Mouse (Mus musculus) kidney, postnatal 25 days (tissue): ENCODE data around the gene 4930412O13Rik.

ENCODE experiments used
- DNase-seq, 2 experiments: peaks; one replicate each; pipeline ENCODE4 v3.0.0; 2021; ENCODE audit warnings: mixed read lengths in 2 of 2

4930412O13Rik gene

DNA sequence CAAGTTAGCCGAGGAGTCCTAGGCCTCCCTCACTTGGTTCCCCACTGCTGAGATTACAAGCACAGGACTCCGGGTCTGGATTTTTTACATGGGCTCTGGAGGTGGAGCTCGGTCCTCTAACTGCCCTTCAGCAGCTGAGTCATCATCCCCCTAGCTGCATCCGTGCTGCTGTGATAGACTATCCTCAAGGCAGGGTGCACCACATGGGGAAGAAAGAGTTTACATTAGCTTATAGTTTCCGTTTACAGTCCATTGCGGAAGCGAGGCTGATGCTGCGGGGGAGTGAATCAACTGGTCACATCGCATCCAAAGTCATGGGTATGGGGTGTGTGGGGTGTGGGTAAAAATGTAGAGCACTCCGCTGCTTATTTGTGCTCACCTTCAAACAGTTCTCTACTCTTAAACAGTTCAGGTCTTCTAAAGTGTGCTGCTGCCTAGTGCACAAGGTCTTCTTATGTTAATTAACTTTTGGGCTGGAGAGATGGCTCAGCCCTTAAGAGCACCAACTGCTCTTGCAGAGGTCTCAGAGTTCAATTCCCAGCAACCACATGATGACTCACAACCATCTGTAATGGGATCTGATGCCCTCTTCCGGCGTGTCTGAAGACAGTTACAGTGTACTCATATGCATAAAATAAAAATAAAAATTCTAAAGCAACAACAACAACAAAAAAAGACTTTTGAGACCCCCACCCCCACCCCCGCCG is 23.0 kb downstream of the 4930412O13Rik start:
- DNase-seq: no peak

DNA sequence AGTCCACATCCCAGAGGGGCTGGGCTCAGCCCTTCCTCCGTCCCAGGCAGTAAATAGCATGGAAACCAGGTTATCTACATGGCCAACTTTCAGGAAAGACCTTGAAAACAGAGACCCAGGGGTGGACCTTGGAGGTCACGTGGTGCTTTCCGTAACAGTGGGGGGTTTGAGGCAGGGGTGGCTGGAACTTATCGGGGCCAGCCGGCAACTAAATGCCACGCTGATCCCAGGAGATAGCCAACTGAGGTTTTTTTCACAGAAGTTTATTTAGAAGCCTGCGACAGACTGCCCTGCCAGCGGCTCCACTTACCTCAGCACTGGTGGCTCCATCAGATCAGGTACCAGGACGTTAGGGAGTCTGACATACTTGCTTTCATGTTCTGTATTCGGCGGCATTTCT is 24.9 kb downstream of the 4930412O13Rik start:
- DNase-seq: peak in 1 of 2 experiments; percentile 63

DNA sequence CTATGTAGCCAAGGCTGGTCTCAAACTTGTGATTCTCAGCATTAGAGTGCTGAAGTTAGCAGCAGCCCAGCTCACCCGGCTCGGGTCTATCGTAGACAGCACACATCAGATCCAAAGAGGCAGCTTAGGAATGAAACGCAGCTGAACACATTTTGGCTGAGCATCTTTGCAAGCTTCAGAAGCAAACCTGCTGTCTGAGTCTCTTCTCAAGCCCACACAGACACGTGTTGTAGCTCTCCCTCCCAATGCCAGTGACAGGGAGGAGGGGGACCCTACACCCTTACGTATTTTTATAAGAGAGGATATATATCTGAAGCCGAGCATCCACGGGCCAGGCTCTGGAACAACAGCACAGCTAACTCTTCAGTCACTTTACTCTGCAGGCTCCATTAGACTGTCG is 36.5 kb downstream of the 4930412O13Rik start:
- DNase-seq: no peak

DNA sequence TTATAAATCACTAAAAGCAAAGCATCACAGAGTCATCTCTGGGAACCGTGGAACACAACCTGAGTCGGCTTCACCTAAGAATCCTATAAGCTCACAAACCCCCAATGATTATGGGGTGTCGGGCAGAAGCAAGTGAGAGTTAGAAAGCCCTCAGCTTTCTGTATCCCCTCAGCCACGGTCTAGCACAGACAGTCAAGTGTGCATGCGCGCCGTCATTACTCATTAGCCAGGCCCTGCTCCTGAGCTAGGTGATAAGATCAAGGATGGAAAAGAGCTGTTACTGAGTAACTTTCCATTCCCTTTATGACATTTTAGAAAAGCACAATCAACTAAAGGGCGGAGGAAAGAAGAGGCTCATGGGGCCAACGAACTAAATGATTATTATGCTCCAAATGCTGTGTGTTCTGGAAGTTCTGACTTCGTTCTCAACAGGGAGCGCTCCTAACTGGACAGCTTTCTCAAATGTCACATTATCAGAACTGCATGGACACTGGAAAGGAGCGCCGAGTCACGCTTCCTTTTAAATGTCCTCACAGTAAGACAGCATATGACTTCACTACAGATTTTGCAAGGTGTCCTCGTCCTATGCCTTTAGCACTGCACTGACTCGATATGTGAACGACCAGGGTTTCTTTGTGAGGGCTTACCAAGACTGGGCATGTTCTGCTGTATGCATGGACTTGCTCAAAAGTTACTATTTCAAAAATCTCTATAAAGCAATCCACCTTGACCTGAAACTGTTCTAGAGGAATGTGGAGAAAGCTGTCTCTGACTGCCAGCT is 37.8 kb downstream of the 4930412O13Rik start:
- DNase-seq: peak; percentile 74 to 87

DNA sequence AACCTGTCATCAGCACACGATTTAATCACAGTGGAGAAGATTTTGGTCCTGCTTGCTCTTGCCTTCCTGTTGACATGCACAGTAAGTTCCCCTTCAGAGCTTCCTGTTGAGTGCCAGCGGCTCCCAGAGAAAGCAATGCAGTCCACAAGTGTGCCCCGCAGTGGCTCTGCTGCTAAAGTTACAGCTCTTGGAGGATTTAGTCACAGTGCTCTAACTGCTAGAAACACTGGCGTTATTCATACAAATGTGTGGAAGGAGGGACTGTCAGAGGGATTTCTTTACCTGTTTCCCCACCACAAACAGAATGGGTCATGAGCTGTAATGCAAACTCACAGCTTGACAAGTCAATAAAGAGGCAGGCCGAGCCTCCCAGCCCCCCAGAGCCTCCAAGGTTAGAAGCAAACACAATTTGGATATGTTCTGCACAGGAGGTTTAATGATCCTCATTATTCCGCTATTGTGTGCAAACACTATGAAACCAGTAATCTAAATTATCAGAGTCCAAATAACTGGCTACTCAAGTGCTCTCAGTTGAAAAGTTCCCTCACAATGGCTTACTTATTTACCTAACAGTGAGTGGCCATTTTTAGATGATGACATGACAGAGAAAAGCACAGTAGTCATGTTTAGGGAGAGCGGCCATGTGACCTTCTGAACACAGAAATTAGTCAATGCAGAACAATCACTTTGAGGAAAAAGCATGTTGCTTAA is 45.3 kb downstream of the 4930412O13Rik start:
- DNase-seq: no peak

DNA sequence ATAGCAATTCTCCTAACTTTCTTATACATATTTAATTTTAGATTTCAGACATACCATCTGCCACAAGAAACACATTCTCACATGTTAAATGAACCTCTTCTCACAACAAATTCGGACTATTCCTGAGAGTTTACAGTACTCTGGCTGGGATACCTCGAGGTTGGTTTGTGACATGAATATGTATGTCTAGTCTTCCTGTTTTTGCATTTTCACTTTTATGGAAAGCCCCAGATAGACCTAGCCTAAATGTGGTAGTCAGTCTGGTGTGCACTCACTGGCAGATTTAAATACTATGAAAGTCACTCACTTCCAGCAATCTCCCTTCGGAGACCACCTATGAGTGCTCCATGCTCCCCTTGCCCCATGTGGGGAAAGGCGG is 45.8 kb downstream of the 4930412O13Rik start:
- no peak for DNase-seq
